Mouse (Mus musculus) kidney, adult 9 months (tissue): ENCODE results near the gene Cmtm8.

ENCODE experiments used
- DNase-seq: peaks from one replicate; pipeline ENCODE4 v3.0.0; 2022

Cmtm8 gene

DNA sequence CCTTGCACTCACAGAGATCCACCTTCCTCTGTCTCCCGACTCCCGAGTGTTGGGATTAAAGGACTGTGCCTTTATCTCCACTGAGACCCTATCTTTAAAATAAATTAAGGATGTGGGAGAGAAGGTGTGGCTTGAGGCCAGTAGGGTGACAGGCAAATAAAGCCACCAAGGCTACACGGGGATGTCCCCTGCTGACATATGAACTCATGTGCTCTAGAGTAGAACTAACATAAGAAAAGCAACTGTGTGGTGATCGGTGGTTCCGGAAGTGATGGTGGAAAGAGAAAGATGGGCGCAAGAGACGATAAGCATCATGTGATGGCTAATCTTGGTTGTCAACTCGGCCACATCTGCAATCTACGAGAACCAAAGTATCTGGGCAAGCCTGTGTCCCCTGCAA is 91.6 kb downstream of the Cmtm8 start:
- no peak for DNase-seq

DNA sequence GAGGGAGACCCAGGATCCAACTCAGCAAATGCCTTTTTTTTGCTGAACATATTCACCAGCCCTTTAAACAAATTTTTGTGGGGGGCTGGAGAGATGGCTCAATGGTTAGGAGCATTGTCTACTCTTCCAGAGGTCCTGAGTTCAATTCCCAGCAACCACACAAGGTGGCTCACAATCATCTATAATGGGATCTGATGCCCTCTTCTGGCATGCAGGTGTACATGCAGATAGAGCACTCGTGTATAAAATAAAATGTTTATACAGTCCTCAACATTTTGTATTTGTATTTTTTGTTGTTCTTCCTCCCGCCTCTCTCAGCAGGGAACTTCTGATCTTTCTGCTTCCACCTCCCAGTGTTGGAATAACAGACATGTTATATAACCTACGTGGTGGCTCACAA is 92.4 kb downstream of the Cmtm8 start:
- DNase-seq: no peak

DNA sequence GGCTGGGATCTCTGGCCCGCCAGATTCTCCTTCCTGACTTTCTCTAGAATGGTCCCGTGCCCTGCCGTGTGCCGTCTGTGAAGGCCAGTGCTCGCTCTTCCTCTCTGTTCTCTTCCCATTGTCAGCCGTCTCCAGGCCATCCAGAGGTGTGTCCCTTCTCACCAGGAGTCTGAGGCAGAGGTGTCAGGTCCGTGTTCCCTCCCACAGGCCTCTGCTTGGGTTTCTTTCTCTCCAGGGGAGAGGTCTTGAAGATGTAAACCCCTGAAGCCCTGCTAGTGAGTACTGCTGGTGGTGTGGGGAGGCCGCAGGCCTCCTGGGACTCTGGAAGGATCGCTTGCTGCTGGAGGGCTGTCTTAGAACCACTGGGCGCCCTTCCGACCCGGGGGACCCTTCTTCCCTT is 96.5 kb downstream of the Cmtm8 start:
- DNase-seq: no peak

DNA sequence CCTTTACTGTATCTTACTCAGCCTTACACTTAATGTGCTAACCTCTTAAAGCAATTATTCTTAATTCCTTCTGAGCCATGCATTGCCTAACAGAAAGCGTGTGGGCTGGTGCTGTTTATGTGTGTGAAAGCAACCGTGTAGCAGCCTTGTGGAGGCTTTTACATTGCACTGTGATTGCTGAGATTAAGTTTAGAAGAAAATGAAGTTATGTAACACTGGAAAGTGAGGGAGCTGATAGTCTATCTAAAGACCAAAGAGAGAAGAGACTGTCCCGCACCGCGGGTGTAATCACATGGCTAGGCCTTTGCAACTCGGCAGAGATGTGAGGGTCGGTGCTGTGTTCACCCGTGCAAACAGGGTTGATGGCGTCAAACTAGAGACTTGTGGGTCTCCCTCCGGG is 96.9 kb downstream of the Cmtm8 start:
- no peak for DNase-seq

DNA sequence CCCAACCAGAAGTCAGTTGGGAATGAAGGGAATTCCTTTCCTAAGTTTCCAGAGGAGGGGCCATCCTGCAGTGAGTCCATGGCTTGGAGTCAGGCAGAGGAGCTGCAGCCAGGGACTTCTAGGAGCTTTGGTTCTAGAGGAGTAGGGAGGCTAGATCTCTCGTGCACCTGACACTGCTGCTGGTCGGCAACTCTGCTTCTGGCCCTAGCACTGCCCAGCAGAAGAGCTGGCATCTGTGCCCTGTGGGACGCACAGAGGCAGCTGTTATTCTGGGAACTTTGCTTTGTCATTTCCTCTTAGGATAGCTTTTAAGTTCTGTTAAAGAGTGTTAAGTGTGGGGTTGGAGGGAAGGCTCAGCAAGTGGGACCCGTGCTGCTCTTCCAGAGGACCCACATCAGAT is 98.3 kb downstream of the Cmtm8 start:
- DNase-seq: no peak

DNA sequence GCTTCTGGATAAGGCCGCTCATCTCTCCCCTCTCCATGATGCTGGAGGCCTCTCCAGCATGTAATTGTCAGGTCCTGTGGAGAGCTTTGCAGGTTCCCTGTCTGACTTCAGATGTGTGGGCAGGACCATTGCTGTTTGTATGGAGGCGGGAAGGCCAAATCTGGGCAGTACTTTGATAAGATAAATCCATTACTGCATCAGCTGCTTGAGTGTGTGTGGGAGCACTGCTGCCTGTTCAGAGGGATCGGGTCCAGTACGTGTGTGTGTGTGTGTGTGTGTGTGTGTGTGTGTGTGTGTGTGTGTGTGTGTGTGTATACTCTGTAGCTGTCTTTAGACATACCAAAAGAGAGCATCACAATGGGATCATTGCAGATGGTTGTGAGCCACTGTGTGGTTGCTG is 98.8 kb downstream of the Cmtm8 start:
- DNase-seq: no peak

DNA sequence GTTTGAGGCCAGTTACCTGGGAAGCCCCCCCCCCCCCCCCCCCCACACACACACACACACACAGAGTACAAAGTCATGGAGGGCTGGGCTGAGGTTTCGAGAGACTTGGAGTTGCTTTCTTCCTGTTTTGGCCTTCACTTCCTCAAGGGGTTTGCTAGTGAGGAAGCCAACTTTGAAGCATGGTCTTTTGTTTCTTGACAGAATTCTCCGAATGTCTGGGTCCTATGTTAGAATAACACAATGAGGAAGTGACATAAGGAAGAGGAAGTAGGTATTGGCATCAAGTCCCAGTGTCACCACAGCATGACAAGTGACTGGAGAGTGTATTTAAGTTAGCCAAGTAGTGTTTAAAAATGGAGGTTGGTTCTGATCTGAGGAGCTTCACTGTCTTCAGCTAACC is 101.2 kb downstream of the Cmtm8 start:
- DNase-seq: no peak

DNA sequence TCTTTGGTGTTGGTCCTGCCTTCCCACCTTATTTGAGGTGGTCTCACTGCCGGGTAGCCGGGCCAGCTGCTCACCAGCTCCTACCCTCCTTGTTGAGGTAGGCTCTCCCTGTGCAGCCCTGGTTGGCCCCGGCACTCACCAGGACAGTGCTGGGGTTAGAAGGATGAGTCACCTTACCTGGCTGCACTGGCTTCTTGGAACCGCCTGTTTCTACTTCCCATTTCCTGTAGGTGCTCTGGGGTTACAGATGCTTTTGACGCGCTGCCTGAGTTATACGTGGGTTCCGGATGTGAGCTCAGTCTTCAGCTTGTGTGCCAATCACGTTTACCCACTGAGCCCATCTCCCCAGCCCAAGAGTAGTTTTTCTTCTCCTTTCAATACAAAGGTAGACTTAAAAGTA is 103.6 kb downstream of the Cmtm8 start:
- no peak for DNase-seq
